Mouse (Mus musculus) neural tube, embryonic 15.5 days (tissue): ENCODE measurements around the gene Clmp. TPM values are rescaled to one million over a fixed set of nuclear protein-coding genes. Genes with fewer than 3 reads are reported as not detected.
A peak's percentile ranks its signal among the peaks of the same experiment; 100 is the strongest.
"Not testable (repeated sequence)": the region's sequence is repeated elsewhere in the genome, so short reads cannot be mapped to it uniquely, and the experiment has no call there.

ENCODE experiments used
- ATAC-seq: fragments of 200-750 bp; cut with Nextera tagmentation; 2 replicates; pipeline ENCODE4 v1.8.0; 2017; ENCODE audit warnings: mild to moderate bottlenecking, moderate TSS enrichment, moderate library complexity; ENCODE audit not compliant: low FRiP score
- H3K27ac ChIP-seq: fragments of 300-500 bp; sonication (generic); replicated peaks from 2 replicates; pipeline ENCODE4 v1.5.1; 2015; ENCODE audit warnings: mild to moderate bottlenecking, inconsistent platforms
- H3K27me3 ChIP-seq: fragments of 300-500 bp; sonication (generic); replicated peaks from 2 replicates; pipeline ENCODE4 v1.6.1; 2015; ENCODE audit warnings: inconsistent platforms
- H3K36me3 ChIP-seq: fragments of 300-500 bp; sonication (generic); 2 replicates; pipeline ENCODE4 v1.6.1; 2015; ENCODE audit warnings: inconsistent platforms
- H3K4me1 ChIP-seq: fragments of 300-500 bp; sonication (generic); 2 replicates; pipeline ENCODE4 v1.6.1; 2015; ENCODE audit warnings: inconsistent platforms
- H3K4me2 ChIP-seq: fragments of 300-500 bp; sonication (generic); 2 replicates; pipeline ENCODE4 v1.6.1; 2015; ENCODE audit warnings: inconsistent platforms, mild to moderate bottlenecking, moderate library complexity
- H3K4me3 ChIP-seq: fragments of 300-500 bp; sonication (generic); replicated peaks from 2 replicates; pipeline ENCODE4 v1.5.1; 2015; ENCODE audit warnings: mild to moderate bottlenecking, inconsistent platforms
- H3K9ac ChIP-seq: fragments of 300-500 bp; sonication (generic); replicated peaks from 2 replicates; pipeline ENCODE4 v1.6.1; 2015; ENCODE audit warnings: mild to moderate bottlenecking, inconsistent platforms
- H3K9me3 ChIP-seq: fragments of 300-500 bp; sonication (generic); replicated peaks from 2 replicates; pipeline ENCODE4 v1.6.1; 2016; ENCODE audit warnings: inconsistent platforms
- WGBS: fragments of 180-500 bp; shearing (Covaris S2); methylation state at CpG from one replicate; pipeline ENCODE4 v1.1.7; 2015; ENCODE audit warnings: mixed read lengths; 5-methylcytosine and 5-hydroxymethylcytosine counted together
- polyA plus RNA-seq: library from polyadenylated mRNA; unstranded; fragments of >200 nt; fragmentation: Nextera tagmentation; extraction: Ambion mirVana; gene quantifications from 2 replicates; pipeline ENCODE4 v1.2.1, GENCODE M21; 2015

The Clmp gene
- polyA plus RNA-seq, 1 experiment from 2014 or later = 51.2 TPM

- H3K9ac ChIP-seq = no peak overlapping the region
- WGBS = 44% methylated on average over 3 of the region's 3 CpGs
Observed at GRCm38 (mm10) chr9:40799112-40799511, 113.3 kb downstream of the Clmp start.

GRCm38 (mm10) chr9:40799837-40800501 is 114.2 kb downstream of the Clmp start:
- Histone ChIP-seq H3K4me3 (peak overlapping the region; percentile 64), H3K27me3 (no peaks in the 10 kb centered on the region), H3K36me3 (peaks cover 11% of the 10 kb centered on the region), H3K27ac (peak overlapping the region; percentile 99), H3K4me1 (peaks cover 23% of the 10 kb centered on the region), H3K9me3 (no peaks in the 10 kb centered on the region), H3K4me2 (peak overlapping the region; percentile 72), H3K9ac (peak overlapping the region; percentile 70)
- ATAC-seq = peak; percentile 53
- under 1% methylated on average over 30 of the region's 30 CpGs for WGBS

More at GRCm38 (mm10) chr9:40799112-40799511, 113.3 kb downstream of the Clmp start:
- H3K27ac ChIP-seq = peak overlapping the region; percentile 99
- no peak for ATAC-seq
- no peaks in the 10 kb centered on the region for H3K9me3 ChIP-seq
- no peak overlapping the region for H3K4me3 ChIP-seq
- H3K27me3 ChIP-seq = no peaks in the 10 kb centered on the region
- H3K4me1 ChIP-seq = peaks cover 17% of the 10 kb centered on the region
- peak overlapping the region; percentile 72 for H3K4me2 ChIP-seq
- peaks cover 8% of the 10 kb centered on the region for H3K36me3 ChIP-seq

GRCm38 (mm10) chr9:40800675-40801612 is 115.2 kb downstream of the Clmp start, which contains the start of gene Hspa8:
TSS of gene Hspa8 (plus strand) at chr9:40800984.
- Histone ChIP-seq H3K27ac (peak within 1 kb of the TSS; percentile 99), H3K4me3 (peak within 1 kb of the TSS; percentile 64), H3K9ac (peak within 1 kb of the TSS; percentile 79), H3K9me3 (no peaks in the 10 kb centered on the region), H3K27me3 (no peaks in the 10 kb centered on the region), H3K36me3 (peaks cover 21% of the 10 kb centered on the region), H3K4me2 (peak within 1 kb of the TSS; percentile 72), H3K4me1 (peaks cover 33% of the 10 kb centered on the region)
- 1% methylated on average over 75 of the region's 83 CpGs for WGBS
- ATAC-seq = peak; percentile 96

- H3K4me3 ChIP-seq = peak overlapping the region; percentile 64
- not testable (repeated sequence) for H3K27me3 ChIP-seq, H3K9me3 ChIP-seq
- H3K4me2 ChIP-seq = peak overlapping the region; percentile 69
- H3K27ac ChIP-seq = peak overlapping the region; percentile 99
- under 1% methylated on average over 28 of the region's 28 CpGs for WGBS
- H3K36me3 ChIP-seq = peaks cover 27% of the 10 kb centered on the region
- ATAC-seq = peak; percentile 29
- H3K9ac ChIP-seq = peak overlapping the region; percentile 79
- H3K4me1 ChIP-seq = peaks cover 42% of the 10 kb centered on the region
Observed at GRCm38 (mm10) chr9:40801614-40802532, 116.1 kb downstream of the Clmp start.

GRCm38 (mm10) chr9:40802533-40802875 is 116.7 kb downstream of the Clmp start:
- H3K27me3 ChIP-seq, H3K27ac ChIP-seq, ATAC-seq, H3K9me3 ChIP-seq: not testable (repeated sequence)
- Histone ChIP-seq H3K4me3 (peak overlapping the region; percentile 64), H3K36me3 (peaks cover 29% of the 10 kb centered on the region), H3K4me1 (peaks cover 49% of the 10 kb centered on the region), H3K9ac (peak overlapping the region; percentile 79), H3K4me2 (peak overlapping the region; percentile 69)
- 2% methylated on average over 8 of the region's 8 CpGs for WGBS

GRCm38 (mm10) chr9:40804576-40804975 is 118.8 kb downstream of the Clmp start:
- not testable (repeated sequence) for H3K4me3 ChIP-seq, H3K9me3 ChIP-seq, ATAC-seq, H3K27ac ChIP-seq, H3K9ac ChIP-seq, H3K27me3 ChIP-seq
- Histone ChIP-seq H3K4me1 (peaks cover 59% of the 10 kb centered on the region), H3K4me2 (peak overlapping the region; percentile 42; the same call in 1 of the 2 replicates), H3K36me3 (peaks cover 29% of the 10 kb centered on the region)
- 59% methylated on average over 3 of the region's 3 CpGs for WGBS

GRCm38 (mm10) chr9:40805263-40805662 is 119.5 kb downstream of the Clmp start:
- WGBS = 17% methylated on average over 2 of the region's 2 CpGs
- peak overlapping the region; percentile 23; the same call in 1 of the 2 replicates for H3K9ac ChIP-seq
- H3K4me3 ChIP-seq = peak overlapping the region; percentile 15
- peaks cover 29% of the 10 kb centered on the region for H3K36me3 ChIP-seq
- H3K4me2 ChIP-seq = peak overlapping the region; percentile 42
- H3K27ac ChIP-seq = peak overlapping the region; percentile 39; the same call in 1 of the 2 replicates
- peaks cover 60% of the 10 kb centered on the region for H3K4me1 ChIP-seq
- H3K27me3 ChIP-seq = no peaks in the 10 kb centered on the region
- ATAC-seq = no peak
- H3K9me3 ChIP-seq = no peaks in the 10 kb centered on the region

- 21% methylated on average over 5 of the region's 5 CpGs for WGBS
- Histone ChIP-seq H3K36me3 (peaks cover 29% of the 10 kb centered on the region), H3K27me3 (no peaks in the 10 kb centered on the region), H3K9ac (peak overlapping the region; percentile 26; the same call in 1 of the 2 replicates), H3K4me2 (0 out of 2 replicates have a peak overlapping the region, but pooled peaks have one; percentile 5), H3K4me3 (no peak overlapping the region), H3K27ac (peak overlapping the region; percentile 43), H3K4me1 (peaks cover 60% of the 10 kb centered on the region), H3K9me3 (no peaks in the 10 kb centered on the region)
- ATAC-seq = 0 out of 2 replicates have a peak, but pooled peaks have one; percentile 15
Observed at GRCm38 (mm10) chr9:40806440-40807288, 120.9 kb downstream of the Clmp start.

- 0 out of 2 replicates have a peak, but pooled peaks have one; percentile 6 for ATAC-seq
- no peaks in the 10 kb centered on the region for H3K27me3 ChIP-seq
- H3K4me3 ChIP-seq = no peak overlapping the region
- H3K36me3 ChIP-seq = peaks cover 33% of the 10 kb centered on the region
- H3K9ac ChIP-seq = no peak overlapping the region
- 24% methylated on average over 11 of the region's 11 CpGs for WGBS
- H3K4me1 ChIP-seq = peaks cover 60% of the 10 kb centered on the region
- peak overlapping the region; percentile 43 for H3K27ac ChIP-seq
- H3K4me2 ChIP-seq = no peak overlapping the region
- no peaks in the 10 kb centered on the region for H3K9me3 ChIP-seq
Observed at GRCm38 (mm10) chr9:40807289-40807920, 121.6 kb downstream of the Clmp start.
